Mouse (Mus musculus) brain, embryonic 14.5 days (tissue): ENCODE results near the gene Phxr2.

Source experiments
- CTCF ChIP-seq: fragments of 200-500 bp; IDR thresholded peaks from 2 replicates; pipeline ENCODE4 v1.5.1; 2012; ENCODE audit warnings: inconsistent platforms, mild to moderate bottlenecking, moderate library complexity, borderline replicate concordance; ENCODE audit not compliant: insufficient read depth, insufficient read length; ENCODE audit errors: extremely low read depth
- POLR2A ChIP-seq: fragments of 200-500 bp; IDR thresholded peaks from 2 replicates; pipeline ENCODE4 v1.6.1; 2012; ENCODE audit warnings: mild to moderate bottlenecking, inconsistent platforms, borderline replicate concordance; ENCODE audit not compliant: poor library complexity, insufficient read depth, insufficient read length, severe bottlenecking; ENCODE audit errors: extremely low read depth

DNA sequence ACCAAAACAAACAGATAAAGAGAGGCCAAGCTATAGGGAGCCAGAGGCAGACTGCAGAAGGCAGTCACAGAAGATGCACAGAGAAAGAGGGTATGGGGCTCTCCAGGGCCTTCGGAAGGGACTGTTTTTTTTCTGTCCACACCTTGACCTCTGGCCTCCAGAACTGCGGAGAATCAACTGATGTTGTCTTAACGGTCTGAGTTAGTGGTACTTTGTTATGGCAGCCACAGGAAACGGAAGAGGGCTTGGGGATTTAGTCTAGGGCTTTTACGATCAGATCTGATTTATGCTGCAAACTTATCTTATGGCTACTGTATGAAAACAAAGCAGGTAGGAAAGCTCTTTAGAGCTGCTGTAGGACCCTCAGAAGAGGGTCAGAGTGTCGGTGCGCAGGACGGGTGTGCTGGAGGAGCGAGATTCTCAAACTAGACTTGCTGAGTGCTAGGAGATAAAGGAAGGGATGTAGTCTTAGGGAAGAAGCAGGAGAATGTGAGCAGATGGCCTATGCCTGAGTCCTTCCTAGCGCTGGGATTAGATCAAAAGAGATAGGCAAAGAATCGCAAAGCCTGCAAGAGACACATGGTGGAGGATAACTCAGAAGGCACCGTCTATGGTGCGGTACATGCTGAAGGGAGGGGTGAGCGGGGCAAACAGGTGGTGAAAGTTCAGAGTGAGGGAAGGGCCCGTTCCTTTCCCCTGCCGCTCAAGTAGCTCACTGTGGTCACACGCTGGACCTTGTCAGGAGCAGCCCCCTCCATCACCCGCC is 10.5 kb downstream of the Phxr2 start:
- TF ChIP-seq CTCF, result no peak
- no peak for TF ChIP-seq POLR2A
